Mouse (Mus musculus): ENCODE measurements around the gene Rundc3a. TPM values are rescaled to one million over a fixed set of nuclear protein-coding genes. Genes with fewer than 3 reads are reported as not detected.

Rundc3a gene
- polyA plus RNA-seq, 1 experiment from 2014 or later = 1.7 TPM

DNA sequence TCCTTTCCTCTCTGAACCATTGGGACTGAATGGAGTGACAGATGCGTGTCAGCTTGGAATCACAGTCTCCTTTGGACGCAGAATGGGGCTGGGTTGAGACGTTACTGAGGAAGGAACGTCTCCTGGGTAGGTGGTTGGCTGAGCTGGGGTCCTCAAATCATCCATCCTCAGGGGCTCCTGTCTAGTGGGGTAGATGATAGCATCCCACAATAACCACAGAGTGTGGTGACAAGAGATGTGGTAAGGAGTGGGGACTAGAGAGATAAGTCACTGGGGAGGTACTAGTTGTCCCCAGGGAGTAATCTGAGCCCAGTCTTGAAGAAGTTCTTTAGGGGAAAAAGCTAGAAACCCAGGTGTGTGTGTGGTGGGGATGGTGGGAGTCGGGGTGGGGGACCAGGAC is 24.9 kb upstream of the Rundc3a start:
- no peak overlapping the region for H3K9ac ChIP-seq
- no peaks in the 10 kb centered on the region for H3K9me3 ChIP-seq
- H3K27me3 ChIP-seq (replicated peaks) = peaks cover 18% of the 10 kb centered on the region
- peaks cover 12% of the 10 kb centered on the region; the same call in 1 of the 2 replicates for H3K4me1 ChIP-seq
- peak overlapping the region; percentile 32; the same call in 1 of the 2 replicates for H3K4me2 ChIP-seq
- H3K36me3 ChIP-seq = no peaks in the 10 kb centered on the region
- 75% methylated on average over 5 of the region's 5 CpGs for WGBS
- ATAC-seq (ENCODE audit: extremely low read depth, insufficient number of reproducible peaks, low FRiP score, low TSS enrichment) = no peak
- peak overlapping the region; percentile 17; the same call in 1 of the 2 replicates for H3K27ac ChIP-seq (replicated peaks)
- no peak overlapping the region for H3K4me3 ChIP-seq

DNA sequence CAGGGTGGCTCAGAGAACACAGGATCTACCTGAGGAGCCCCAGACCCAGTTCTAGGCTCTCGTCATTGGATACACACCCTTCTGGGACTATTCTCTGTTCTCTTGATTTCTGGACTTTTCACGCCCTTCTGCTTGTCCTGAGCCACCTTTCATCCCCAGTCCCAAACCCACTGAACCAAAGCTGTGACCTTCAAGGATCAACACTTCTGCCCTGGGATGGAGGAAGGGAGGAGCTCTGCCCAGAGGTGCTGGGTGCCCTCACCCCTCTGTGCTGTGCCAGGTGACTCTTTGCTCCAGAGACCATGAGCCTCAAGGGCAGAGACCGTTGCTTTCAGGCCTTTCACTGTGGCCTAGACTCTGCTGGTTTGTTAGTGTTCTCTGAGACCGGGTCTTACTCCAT is 23.9 kb upstream of the Rundc3a start:
- Histone ChIP-seq H3K9me3 (no peaks in the 10 kb centered on the region), H3K4me2 (peak overlapping the region; percentile 33), H3K27ac (replicated peaks) (peak overlapping the region; percentile 17; the same call in 1 of the 2 replicates), H3K4me1 (peaks cover 5% of the 10 kb centered on the region; the same call in 1 of the 2 replicates), H3K9ac (peak overlapping the region; percentile 24; the same call in 1 of the 2 replicates), H3K27me3 (replicated peaks) (peaks cover 23% of the 10 kb centered on the region), H3K36me3 (no peaks in the 10 kb centered on the region), H3K4me3 (no peak overlapping the region)
- 82% methylated on average over 4 of the region's 4 CpGs for WGBS
- ATAC-seq (ENCODE audit: extremely low read depth, insufficient number of reproducible peaks, low FRiP score, low TSS enrichment) = no peak

DNA sequence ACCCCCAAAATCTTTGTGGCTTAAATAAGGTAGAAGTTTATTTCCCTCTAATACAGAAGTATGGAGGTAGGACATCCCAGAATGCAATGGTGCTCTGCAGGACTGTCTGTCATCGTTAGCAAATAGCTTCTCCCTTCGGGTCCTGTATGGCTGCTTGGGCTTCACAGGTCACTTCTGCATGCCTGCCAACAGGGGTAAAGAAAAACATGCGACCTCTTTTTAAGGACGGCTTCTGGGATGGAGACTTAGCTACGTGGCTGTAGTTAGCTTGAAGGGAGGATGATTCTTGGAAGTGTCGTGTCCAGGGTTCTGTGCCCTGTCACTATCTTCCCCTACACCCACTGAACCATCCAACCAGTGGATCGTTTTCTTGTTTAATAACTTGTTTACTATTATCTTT is 22.9 kb upstream of the Rundc3a start:
- Histone ChIP-seq H3K27ac (replicated peaks) (no peak overlapping the region), H3K27me3 (replicated peaks) (peaks cover 19% of the 10 kb centered on the region), H3K4me3 (no peak overlapping the region)

DNA sequence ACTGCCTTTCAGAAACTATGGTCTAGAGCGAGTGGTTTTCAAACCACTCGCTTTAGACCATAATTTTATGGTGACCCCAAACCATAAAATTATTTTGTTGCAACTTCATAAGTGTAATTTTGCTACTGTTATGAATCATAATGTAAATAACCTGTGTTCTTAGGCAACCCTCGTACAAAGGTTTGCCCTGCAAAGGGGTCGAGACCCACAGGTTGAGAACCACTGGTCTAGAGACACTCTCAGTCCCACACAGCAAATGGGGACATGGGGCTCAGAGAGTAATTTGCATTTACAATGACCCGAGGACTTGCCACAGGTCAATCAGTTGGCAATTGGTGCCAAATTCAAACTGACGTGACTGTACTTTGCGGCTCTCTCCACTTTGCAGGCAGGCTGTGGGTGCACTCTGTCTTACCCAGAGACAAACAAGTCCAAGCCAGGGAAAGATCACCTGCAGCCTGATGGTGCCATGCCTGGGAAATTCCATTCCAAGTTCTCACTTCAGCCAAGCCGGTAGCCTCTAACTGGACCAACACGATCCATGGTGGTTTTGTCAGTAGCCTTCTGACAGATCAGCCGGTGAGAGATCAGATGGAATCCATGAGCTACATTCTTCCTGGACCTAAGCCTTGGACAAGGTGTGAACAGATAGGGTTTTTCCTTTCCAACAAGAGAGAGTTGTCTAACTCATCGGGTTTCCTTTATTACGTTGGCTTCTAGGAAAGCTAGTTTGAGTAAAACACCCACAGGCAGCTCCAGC is 21.1 kb upstream of the Rundc3a start:
- Histone ChIP-seq H3K9me3 (no peaks in the 10 kb centered on the region), H3K4me1 (peaks cover 25% of the 10 kb centered on the region), H3K36me3 (no peaks in the 10 kb centered on the region), H3K4me3 (peak overlapping the region; percentile 22; the same call in 1 of the 2 replicates), H3K27me3 (replicated peaks) (peaks cover 19% of the 10 kb centered on the region), H3K27ac (replicated peaks) (peak overlapping the region; percentile 75), H3K9ac (peak overlapping the region; percentile 59), H3K4me2 (peak overlapping the region; percentile 73)
- 69% methylated on average over 12 of the region's 12 CpGs for WGBS
- no peak for ATAC-seq (ENCODE audit: extremely low read depth, insufficient number of reproducible peaks, low FRiP score, low TSS enrichment)

More for the DNA sequence above, 22.9 kb upstream of the Rundc3a start:
- no peaks in the 10 kb centered on the region for H3K36me3 ChIP-seq
- peaks cover 10% of the 10 kb centered on the region for H3K4me1 ChIP-seq
- peak overlapping the region; percentile 33; the same call in 1 of the 2 replicates for H3K4me2 ChIP-seq
- H3K9ac ChIP-seq = no peak overlapping the region
- WGBS = 42% methylated on average over 7 of the region's 7 CpGs
- no peaks in the 10 kb centered on the region for H3K9me3 ChIP-seq
- ATAC-seq (ENCODE audit: extremely low read depth, insufficient number of reproducible peaks, low FRiP score, low TSS enrichment) = no peak

DNA sequence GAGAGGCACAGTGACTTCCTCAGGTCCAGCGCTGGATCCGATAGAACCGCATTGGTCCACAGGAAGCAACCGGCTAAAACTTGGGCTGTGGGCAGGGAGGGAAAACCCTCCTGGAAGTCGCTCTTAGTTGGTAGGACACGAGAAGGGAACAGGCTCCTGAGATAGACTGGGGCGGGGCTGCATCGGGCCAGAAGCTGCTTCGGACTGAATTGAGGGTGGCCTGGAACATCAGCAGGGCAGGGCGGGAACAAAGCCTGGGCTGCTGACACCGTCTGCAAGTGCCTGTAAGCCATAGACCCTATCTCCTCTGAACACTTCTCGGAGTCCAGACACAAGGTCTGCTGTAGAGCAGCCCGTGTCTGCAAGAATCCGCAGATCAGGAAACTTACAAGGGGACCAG is 20.3 kb upstream of the Rundc3a start:
- Histone ChIP-seq H3K4me3 (peak overlapping the region; percentile 22; the same call in 1 of the 2 replicates), H3K9me3 (no peaks in the 10 kb centered on the region), H3K4me1 (peaks cover 25% of the 10 kb centered on the region), H3K36me3 (no peaks in the 10 kb centered on the region), H3K4me2 (peak overlapping the region; percentile 73), H3K27me3 (replicated peaks) (peaks cover 19% of the 10 kb centered on the region), H3K27ac (replicated peaks) (peak overlapping the region; percentile 75), H3K9ac (peak overlapping the region; percentile 59)
- 27% methylated on average over 14 of the region's 14 CpGs for WGBS
- peak; percentile 20; the same call in 1 of the 2 replicates for ATAC-seq (ENCODE audit: extremely low read depth, insufficient number of reproducible peaks, low FRiP score, low TSS enrichment)

DNA sequence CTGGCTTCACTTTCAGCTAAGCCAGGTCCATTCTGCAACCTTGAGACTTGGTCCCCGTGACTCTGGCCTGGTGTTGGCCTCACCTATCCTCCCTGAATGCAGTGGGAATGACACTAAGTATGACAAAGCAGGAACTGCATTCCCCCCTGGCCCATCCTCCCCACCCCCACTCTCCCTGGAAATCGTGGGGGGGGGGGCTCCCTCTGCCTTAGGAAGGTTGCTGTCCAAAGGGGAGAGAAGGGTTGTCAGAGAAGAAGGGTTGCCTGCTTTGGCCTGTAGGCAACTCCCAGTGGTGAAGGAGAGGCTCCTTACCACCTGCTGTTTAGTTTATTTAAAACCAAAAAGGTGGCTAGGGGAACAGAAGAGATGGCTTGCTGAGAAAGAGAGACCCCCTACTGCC is 19.6 kb upstream of the Rundc3a start:
- no peak for ATAC-seq (ENCODE audit: extremely low read depth, insufficient number of reproducible peaks, low FRiP score, low TSS enrichment)
- H3K9me3 ChIP-seq = peaks cover 2% of the 10 kb centered on the region; the same call in 1 of the 2 replicates
- peak overlapping the region; percentile 22; the same call in 1 of the 2 replicates for H3K4me3 ChIP-seq
- H3K4me2 ChIP-seq = peak overlapping the region; percentile 73
- H3K27ac ChIP-seq (replicated peaks) = peak overlapping the region; percentile 75
- no peaks in the 10 kb centered on the region for H3K36me3 ChIP-seq
- H3K9ac ChIP-seq = peak overlapping the region; percentile 59; the same call in 1 of the 2 replicates
- H3K27me3 ChIP-seq (replicated peaks) = peaks cover 19% of the 10 kb centered on the region
- whole genome bisulfite sequencing = 27% methylated on average over 2 of the region's 2 CpGs
- peaks cover 25% of the 10 kb centered on the region for H3K4me1 ChIP-seq

DNA sequence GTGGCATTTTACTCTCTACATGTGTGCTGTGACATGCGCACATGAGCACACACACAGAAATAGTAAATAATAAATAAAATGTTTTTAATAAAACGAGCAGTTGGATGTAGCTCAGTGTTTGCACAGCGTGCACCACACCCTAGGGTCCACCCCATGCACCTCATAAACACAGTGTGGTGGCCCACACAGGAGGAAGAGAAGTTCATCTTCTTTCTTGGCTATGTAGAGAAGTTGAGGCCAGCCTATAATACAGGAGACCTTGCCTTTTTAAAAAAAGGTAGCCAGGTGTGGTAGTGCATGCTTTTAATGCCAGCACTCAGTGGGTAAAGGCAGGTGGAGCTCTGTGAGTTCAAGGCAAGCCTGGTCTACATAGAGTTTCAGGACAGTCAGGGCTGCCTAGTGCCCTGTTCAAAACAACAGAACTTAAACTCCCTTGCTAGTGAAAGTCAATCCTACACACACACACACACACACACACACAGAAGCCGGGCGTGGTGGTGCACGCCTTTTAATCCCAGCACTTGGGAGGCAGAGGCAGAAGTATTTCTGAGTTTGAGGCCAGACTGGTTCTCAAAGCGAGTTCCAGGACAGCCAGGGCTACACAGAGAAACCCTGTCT is 19.0 kb upstream of the Rundc3a start:
- no peak for ATAC-seq (ENCODE audit: extremely low read depth, insufficient number of reproducible peaks, low FRiP score, low TSS enrichment)
- H3K27me3 ChIP-seq (replicated peaks) = peaks cover 19% of the 10 kb centered on the region
- H3K9me3 ChIP-seq = peaks cover 7% of the 10 kb centered on the region
- no peaks in the 10 kb centered on the region for H3K36me3 ChIP-seq
- H3K27ac ChIP-seq (replicated peaks) = peak overlapping the region; percentile 75
- peak overlapping the region; percentile 73 for H3K4me2 ChIP-seq
- 75% methylated on average over 7 of the region's 7 CpGs for WGBS
- peak overlapping the region; percentile 59; the same call in 1 of the 2 replicates for H3K9ac ChIP-seq
- peaks cover 25% of the 10 kb centered on the region for H3K4me1 ChIP-seq
- peak overlapping the region; percentile 8; the same call in 1 of the 2 replicates for H3K4me3 ChIP-seq

DNA sequence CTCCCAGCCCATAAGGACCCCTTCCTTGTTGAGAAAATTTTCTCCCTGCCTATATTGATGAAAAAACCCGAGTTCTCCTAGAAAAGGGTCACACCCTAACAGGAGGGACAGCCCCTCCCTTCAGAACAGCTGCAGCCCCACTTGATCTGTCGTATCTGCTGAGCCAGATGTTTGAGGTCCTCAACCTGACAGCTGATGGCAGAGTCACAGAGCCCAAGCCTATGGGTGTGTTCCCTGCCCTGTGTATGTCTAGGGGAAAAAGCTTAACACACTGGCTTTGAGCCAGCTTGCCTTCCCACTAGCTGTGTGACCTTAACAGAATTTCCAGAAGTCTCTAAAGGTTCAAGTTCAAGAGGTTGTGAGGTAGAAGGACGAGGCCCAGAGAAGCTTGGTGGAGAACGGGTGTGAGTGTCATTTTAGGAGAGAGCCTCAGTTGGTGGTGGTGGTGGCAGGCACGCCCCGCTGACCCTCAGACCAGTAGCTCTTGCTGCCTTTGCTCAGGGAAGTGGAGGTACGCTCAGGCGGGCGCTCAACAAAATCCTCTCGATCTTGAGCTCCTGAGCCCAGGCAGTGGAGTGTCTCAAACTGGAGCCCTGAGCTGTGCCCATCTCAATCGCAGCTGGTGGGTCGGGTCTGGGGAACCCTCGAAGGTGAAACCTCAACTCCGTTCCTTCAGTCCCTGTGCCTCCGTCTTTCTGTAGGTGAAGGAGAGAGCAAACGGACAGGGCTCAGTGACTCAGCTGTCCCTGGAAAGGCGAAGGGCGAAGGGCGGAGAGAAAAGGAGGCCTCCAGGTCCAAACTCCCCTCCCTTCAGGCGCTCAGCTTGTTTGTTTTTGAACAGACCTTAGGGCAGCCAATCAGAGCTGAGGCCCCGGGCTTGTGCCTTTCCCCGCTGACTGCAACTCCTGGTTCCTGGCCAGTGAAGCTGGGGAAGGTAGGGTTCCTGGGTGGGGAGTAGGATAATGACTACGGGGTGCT is 17.7 kb upstream of the Rundc3a start:
- WGBS = 4% methylated on average over 23 of the region's 23 CpGs
- Histone ChIP-seq H3K36me3 (no peaks in the 10 kb centered on the region), H3K27me3 (replicated peaks) (peaks cover 19% of the 10 kb centered on the region), H3K9ac (peak overlapping the region; percentile 79), H3K27ac (replicated peaks) (peak overlapping the region; percentile 75), H3K9me3 (peaks cover 8% of the 10 kb centered on the region), H3K4me1 (peaks cover 20% of the 10 kb centered on the region), H3K4me2 (peak overlapping the region; percentile 73), H3K4me3 (peak overlapping the region; percentile 43)
- ATAC-seq (ENCODE audit: extremely low read depth, insufficient number of reproducible peaks, low FRiP score, low TSS enrichment) = peak; percentile 67

DNA sequence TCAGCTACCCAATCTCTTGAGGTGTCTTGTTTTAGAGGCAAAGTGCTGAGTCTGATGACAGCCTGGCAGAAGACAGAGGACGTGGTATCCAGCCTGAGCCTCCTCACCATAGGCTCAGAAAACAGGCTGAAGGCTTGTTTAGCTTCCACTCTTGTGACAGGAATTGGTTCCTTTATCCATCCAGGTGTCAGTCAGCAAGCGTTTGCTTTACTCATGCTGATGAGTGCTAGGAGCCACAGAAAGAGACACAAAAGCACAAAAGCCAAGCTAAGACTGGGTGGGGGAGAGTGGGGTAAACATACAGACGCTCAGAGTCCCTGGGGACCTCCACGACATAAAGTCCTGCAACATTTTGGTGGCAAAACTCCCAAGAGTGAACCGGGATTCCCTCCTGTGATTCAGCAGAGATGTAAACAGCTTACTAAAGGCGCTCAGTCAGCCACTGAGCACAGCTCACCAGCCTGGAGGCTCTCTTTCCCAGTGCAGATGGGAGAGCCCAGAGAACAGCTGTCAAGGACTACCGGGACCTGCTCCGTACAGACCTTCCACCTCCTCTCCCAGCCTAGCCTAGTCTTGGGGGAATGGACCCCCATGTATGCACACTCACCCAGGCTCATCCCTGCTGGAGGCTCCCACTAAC is 16.9 kb upstream of the Rundc3a start:
- Histone ChIP-seq H3K4me2 (peak overlapping the region; percentile 73), H3K9ac (peak overlapping the region; percentile 79), H3K27ac (replicated peaks) (peak overlapping the region; percentile 75), H3K27me3 (replicated peaks) (peaks cover 19% of the 10 kb centered on the region), H3K36me3 (no peaks in the 10 kb centered on the region), H3K9me3 (peaks cover 8% of the 10 kb centered on the region), H3K4me3 (peak overlapping the region; percentile 43), H3K4me1 (peaks cover 20% of the 10 kb centered on the region)
- WGBS = 22% methylated on average over 8 of the region's 8 CpGs
- ATAC-seq (ENCODE audit: extremely low read depth, insufficient number of reproducible peaks, low FRiP score, low TSS enrichment) = no peak; the same call in 1 of the 2 replicates

DNA sequence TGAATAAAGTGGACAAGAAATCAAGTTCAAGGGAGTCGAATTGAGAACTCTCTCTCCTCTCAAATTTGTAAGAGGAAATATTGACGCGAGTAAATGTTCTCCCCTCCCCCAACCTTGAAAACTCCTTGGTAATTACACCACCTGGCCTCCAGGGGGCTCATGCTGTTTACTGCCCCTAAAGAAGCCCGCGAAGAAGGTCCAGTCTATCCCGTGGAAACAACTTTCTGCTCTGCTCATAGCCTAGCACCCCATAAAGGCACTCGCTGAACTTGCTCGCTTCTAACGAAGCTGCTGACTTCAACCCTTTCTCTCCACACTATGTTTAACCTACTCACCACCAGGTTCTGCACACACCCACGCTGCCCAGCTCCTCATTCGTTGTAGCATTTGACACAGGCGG is 16.0 kb upstream of the Rundc3a start:
- Histone ChIP-seq H3K27ac (replicated peaks) (peak overlapping the region; percentile 75), H3K9me3 (peaks cover 8% of the 10 kb centered on the region), H3K4me1 (peaks cover 20% of the 10 kb centered on the region), H3K27me3 (replicated peaks) (peaks cover 15% of the 10 kb centered on the region), H3K4me3 (no peak overlapping the region), H3K4me2 (peak overlapping the region; percentile 73), H3K36me3 (no peaks in the 10 kb centered on the region), H3K9ac (no peak overlapping the region)
- 54% methylated on average over 12 of the region's 12 CpGs for WGBS
- no peak for ATAC-seq (ENCODE audit: extremely low read depth, insufficient number of reproducible peaks, low FRiP score, low TSS enrichment)
